Mouse (Mus musculus): ENCODE measurements around the gene Tex2. TPM values are rescaled to one million over a fixed set of nuclear protein-coding genes. Genes with fewer than 3 reads are reported as not detected.

Gene Tex2
- polyA plus RNA-seq, 1 experiment, result 79.6 TPM

GRCm38 (mm10) chr11:106490057-106490456, 123.2 kb downstream of the Tex2 start:
- 89% methylated on average over 10 of the region's 10 CpGs for WGBS
- TF ChIP-seq CTCF (IDR thresholded peaks at IDR 0.05; ENCODE audit: borderline replicate concordance, insufficient read depth, low read depth, low read length) (no peak), POLR2A (IDR thresholded peaks at IDR 0.05; ENCODE audit: borderline replicate concordance, insufficient read depth, low read length) (no peak)
- Histone ChIP-seq H3K4me3 (replicated peaks; ENCODE audit: insufficient read depth, low read depth, low read length) (no peak overlapping the region), H3K4me1 (ENCODE audit: control insufficient read depth, insufficient read depth, low read length) (no peaks in the 10 kb centered on the region), H3K27ac (ENCODE audit: insufficient read depth, low read length) (no peak overlapping the region), H3K27me3 (ENCODE audit: control insufficient read depth, insufficient read depth, low read length) (no peaks in the 10 kb centered on the region)
- no peak for DNase-seq

GRCm38 (mm10) chr11:106489036-106489693, 124.1 kb downstream of the Tex2 start:
- Histone ChIP-seq H3K4me3 (replicated peaks; ENCODE audit: insufficient read depth, low read depth, low read length) (no peak overlapping the region), H3K4me1 (ENCODE audit: control insufficient read depth, insufficient read depth, low read length) (no peaks in the 10 kb centered on the region), H3K27me3 (ENCODE audit: control insufficient read depth, insufficient read depth, low read length) (no peaks in the 10 kb centered on the region), H3K27ac (ENCODE audit: insufficient read depth, low read length) (no peak overlapping the region)
- WGBS, result 44% methylated on average over 7 of the region's 7 CpGs
- TF ChIP-seq CTCF (IDR thresholded peaks at IDR 0.05; ENCODE audit: borderline replicate concordance, insufficient read depth, low read depth, low read length) (no peak), POLR2A (IDR thresholded peaks at IDR 0.05; ENCODE audit: borderline replicate concordance, insufficient read depth, low read length) (no peak)
- DNase-seq, result no peak

GRCm38 (mm10) chr11:106488126-106488561, 125.1 kb downstream of the Tex2 start:
- Histone ChIP-seq H3K27ac (ENCODE audit: insufficient read depth, low read length) (no peak overlapping the region), H3K4me3 (replicated peaks; ENCODE audit: insufficient read depth, low read depth, low read length) (peak overlapping the region; percentile 62), H3K4me1 (ENCODE audit: control insufficient read depth, insufficient read depth, low read length) (no peaks in the 10 kb centered on the region), H3K27me3 (ENCODE audit: control insufficient read depth, insufficient read depth, low read length) (no peaks in the 10 kb centered on the region)
- TF ChIP-seq CTCF (IDR thresholded peaks at IDR 0.05; ENCODE audit: borderline replicate concordance, insufficient read depth, low read depth, low read length) (no peak), POLR2A (IDR thresholded peaks at IDR 0.05; ENCODE audit: borderline replicate concordance, insufficient read depth, low read length) (no peak)
- DNase-seq, result no peak
- WGBS, result 19% methylated on average over 17 of the region's 17 CpGs

GRCm38 (mm10) chr11:106487733-106488115, 125.5 kb downstream of the Tex2 start, which contains the start of gene Ern1:
Gene Ern1, minus strand, starts transcription at chr11:106487852.
- under 1% methylated on average over 28 of the region's 28 CpGs for WGBS
- no peaks in the 10 kb centered on the region for H3K27me3 ChIP-seq (ENCODE audit: control insufficient read depth, insufficient read depth, low read length)
- no peaks in the 10 kb centered on the region for H3K4me1 ChIP-seq (ENCODE audit: control insufficient read depth, insufficient read depth, low read length)
- peak within 1 kb of the TSS; percentile 62 for H3K4me3 ChIP-seq (replicated peaks; ENCODE audit: insufficient read depth, low read depth, low read length)
- H3K27ac ChIP-seq (ENCODE audit: insufficient read depth, low read length), result no peak within 1 kb of the TSS
- DNase-seq, result peak; percentile 94 to 97
- TF ChIP-seq CTCF (IDR thresholded peaks at IDR 0.05; ENCODE audit: borderline replicate concordance, insufficient read depth, low read depth, low read length) (no peak), POLR2A (IDR thresholded peaks at IDR 0.05; ENCODE audit: borderline replicate concordance, insufficient read depth, low read length) (peak; percentile 77)

GRCm38 (mm10) chr11:106486866-106487732, 126.1 kb downstream of the Tex2 start:
- H3K4me3 ChIP-seq (replicated peaks; ENCODE audit: insufficient read depth, low read depth, low read length), result peak overlapping the region; percentile 56
- H3K4me1 ChIP-seq (ENCODE audit: control insufficient read depth, insufficient read depth, low read length), result no peaks in the 10 kb centered on the region
- no peak overlapping the region for H3K27ac ChIP-seq (ENCODE audit: insufficient read depth, low read length)
- WGBS, result under 1% methylated on average over 85 of the region's 86 CpGs
- TF ChIP-seq POLR2A (IDR thresholded peaks at IDR 0.05; ENCODE audit: borderline replicate concordance, insufficient read depth, low read length) (no peak), CTCF (IDR thresholded peaks at IDR 0.05; ENCODE audit: borderline replicate concordance, insufficient read depth, low read depth, low read length) (no peak)
- H3K27me3 ChIP-seq (ENCODE audit: control insufficient read depth, insufficient read depth, low read length), result no peaks in the 10 kb centered on the region
- no peak for DNase-seq

- H3K4me1 ChIP-seq (ENCODE audit: control insufficient read depth, insufficient read depth, low read length), result no peaks in the 10 kb centered on the region
- TF ChIP-seq CTCF (IDR thresholded peaks at IDR 0.05; ENCODE audit: borderline replicate concordance, insufficient read depth, low read depth, low read length) (no peak), POLR2A (IDR thresholded peaks at IDR 0.05; ENCODE audit: borderline replicate concordance, insufficient read depth, low read length) (no peak)
- 52% methylated on average over 16 of the region's 16 CpGs for WGBS
- H3K4me3 ChIP-seq (replicated peaks; ENCODE audit: insufficient read depth, low read depth, low read length), result no peak overlapping the region
- H3K27me3 ChIP-seq (ENCODE audit: control insufficient read depth, insufficient read depth, low read length), result no peaks in the 10 kb centered on the region
- no peak overlapping the region for H3K27ac ChIP-seq (ENCODE audit: insufficient read depth, low read length)
- DNase-seq, result no peak
Measured at GRCm38 (mm10) chr11:106486042-106486865, 127.0 kb downstream of the Tex2 start.

GRCm38 (mm10) chr11:106485611-106486010, 127.6 kb downstream of the Tex2 start:
- no peak overlapping the region for H3K4me3 ChIP-seq (replicated peaks; ENCODE audit: insufficient read depth, low read depth, low read length)
- 92% methylated on average over 4 of the region's 4 CpGs for WGBS
- DNase-seq, result no peak
- H3K27me3 ChIP-seq (ENCODE audit: control insufficient read depth, insufficient read depth, low read length), result no peaks in the 10 kb centered on the region
- no peak overlapping the region for H3K27ac ChIP-seq (ENCODE audit: insufficient read depth, low read length)
- H3K4me1 ChIP-seq (ENCODE audit: control insufficient read depth, insufficient read depth, low read length), result no peaks in the 10 kb centered on the region
- no peak for TF ChIP-seq POLR2A (IDR thresholded peaks at IDR 0.05; ENCODE audit: borderline replicate concordance, insufficient read depth, low read length)
- no peak for TF ChIP-seq CTCF (IDR thresholded peaks at IDR 0.05; ENCODE audit: borderline replicate concordance, insufficient read depth, low read depth, low read length)

Measured in cerebellum, adult 2 months (tissue).